Mouse (Mus musculus) urinary bladder, postnatal 14 days (tissue): ENCODE measurements at regions not wholly inside any gene's neighbourhood (a gene's known extent, or its start where the extent isn't known, plus 50 kb on each side); places are given as distances from the start of the nearest gene placed in this dataset.

Experiments used
- DNase-seq: peaks from one replicate; pipeline ENCODE4 v3.0.0; 2021; ENCODE audit warnings: low spot score

DNA sequence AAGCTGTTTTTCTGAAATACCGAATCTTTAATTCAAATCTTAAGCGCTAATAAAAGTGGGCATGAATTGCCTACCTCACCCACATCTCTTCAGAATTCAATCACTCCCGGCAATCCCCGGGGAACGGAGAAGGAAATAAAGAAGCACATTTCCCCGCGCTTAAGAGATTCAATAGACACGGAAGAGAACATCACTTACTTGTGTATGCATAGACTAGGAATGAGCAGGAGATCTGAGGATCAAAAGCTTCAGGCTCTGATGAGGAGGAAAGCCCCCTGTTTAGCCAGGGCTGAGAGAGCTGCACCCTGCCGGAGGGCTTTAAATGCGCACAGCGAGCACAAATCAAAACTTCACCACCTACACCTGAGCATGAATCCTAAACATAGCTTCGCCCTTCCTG is 72.0 kb upstream of the Arglu1 start:
- no peak for DNase-seq

DNA sequence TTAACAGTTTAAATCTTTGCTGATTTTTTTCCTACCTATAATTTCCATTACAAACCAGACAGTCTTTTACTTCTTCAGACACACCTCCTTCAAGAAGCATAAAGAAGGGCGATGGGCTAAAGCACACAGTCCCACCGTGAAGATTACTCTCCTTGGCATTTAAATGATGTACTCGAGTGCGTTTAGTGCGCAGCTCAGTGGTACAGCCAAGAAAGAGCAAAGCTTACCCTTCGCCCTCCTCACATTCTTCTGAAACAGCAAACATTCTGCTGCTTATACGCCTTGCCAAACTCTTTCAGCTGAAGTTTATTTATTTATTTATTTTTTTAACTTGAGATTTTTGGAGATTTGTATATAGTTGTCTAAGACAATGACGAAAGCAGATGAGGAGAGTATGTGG is 68.0 kb upstream of the Arglu1 start:
- DNase-seq = no peak

DNA sequence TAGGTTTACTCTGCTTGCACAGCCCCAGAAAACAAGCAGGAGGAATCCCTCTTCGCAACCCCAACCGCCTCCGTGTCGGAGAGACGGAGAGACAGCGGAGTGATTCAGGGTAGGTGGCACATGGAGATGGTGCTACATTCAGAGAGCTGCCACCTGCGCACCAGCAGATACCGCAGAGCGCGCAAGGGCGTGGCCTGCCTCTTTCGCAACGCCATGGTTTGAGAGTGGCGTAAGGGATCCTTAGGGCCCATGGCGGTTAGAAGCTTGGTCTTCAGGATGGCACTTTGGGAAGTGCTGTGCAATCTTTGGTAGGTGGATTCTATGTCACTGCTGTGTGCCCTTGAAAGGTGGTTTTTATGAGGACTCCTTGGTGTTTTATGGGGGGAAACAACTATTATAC is 60.9 kb upstream of the Arglu1 start:
- DNase-seq = no peak

DNA sequence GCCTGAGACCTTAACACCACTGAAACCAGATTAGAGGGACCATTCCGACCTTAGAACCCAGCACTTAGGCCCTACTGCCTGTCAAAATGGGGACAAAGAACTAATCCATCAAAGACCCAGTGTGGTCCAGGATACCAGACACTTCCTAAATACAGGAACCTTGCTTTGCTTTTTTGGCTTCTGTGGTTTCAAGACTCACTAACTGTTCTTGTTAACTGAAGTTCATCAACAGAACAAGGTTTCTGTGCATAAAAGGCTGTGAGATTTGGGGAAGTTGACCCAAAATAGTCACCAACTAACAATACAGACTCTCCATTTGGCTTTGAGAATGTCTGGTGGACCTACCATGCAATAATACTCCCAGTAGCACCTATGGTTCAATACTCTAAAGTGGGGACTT is 56.4 kb upstream of the Arglu1 start:
- DNase-seq = no peak

DNA sequence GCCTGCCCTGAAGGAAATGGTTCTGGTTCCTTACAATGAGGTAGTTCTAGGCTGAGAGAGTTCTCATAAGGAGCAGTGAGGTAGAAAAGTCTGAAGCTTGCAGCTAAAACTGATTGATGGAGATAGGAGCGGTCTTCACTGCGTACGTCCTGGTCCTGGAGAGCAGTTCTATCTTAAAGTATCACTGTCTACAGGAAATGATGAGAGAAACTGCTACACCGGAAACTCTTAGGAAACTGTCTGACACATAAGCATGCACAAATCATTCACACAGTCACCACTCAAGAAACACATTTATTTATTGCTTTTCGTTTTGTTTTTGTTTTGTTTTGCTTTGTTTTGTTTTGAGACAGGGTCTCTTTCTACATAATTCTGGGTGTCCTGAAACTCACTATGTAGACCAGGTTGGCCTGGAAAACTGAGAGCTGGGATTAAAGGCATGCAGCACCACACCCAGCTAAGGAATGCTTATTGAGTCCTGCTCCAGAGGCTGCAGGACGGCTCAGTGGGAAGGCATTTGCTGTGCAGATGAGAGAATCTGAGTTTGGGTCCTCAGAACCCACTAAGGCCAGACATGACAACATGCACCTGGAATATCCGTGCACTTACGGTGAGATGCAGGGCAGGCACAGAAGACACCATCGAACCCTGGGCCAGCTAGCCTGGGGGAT is 55.4 kb upstream of the Arglu1 start:
- DNase-seq = no peak
